16 mouse cellular contexts compared by ENCODE assay signal in the genomic region with DNA sequence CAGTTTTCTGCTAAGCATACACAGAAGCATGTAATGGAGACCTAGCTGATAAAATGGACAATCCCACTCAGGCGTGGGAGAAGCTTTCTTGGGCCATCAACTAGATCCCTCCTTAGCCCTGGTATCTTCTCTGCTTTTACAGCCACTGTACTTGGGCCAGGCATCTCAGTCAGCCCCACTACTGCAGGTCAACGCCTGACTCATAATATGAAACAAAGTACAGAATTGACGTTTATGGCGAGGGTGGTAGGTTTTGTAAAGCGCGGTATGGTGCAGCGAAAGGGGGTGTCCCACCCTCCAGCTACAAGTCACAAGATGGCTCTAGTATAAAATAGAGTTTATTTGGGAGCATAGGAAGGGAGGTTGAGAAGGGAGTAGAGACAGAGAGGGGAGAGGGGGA. TPM values are rescaled to one million over a fixed set of nuclear protein-coding genes. Genes with fewer than 3 reads are reported as not detected.
A peak's percentile ranks its signal among the peaks of the same experiment; 100 is the strongest.
DNase-seq lines count a peak whose midpoint lies in the region; ATAC-seq lines count a peak whose summit lies in the region.
"Had no signal": no experiment of that assay in that cellular context is flagged by ENCODE, and none has a peak within 500 bp of the region (broad histone marks: within the 10 kb centered on the region; RNA-seq: fewer than 3 reads in every experiment).

No protein-coding gene starts in this region.

- peak overlapping the region; percentile 78 for H3K27ac ChIP-seq in heart, embryonic 15.5 days
- H3K27ac ChIP-seq in heart, embryonic 12.5 days (ENCODE audit: poor library complexity, severe bottlenecking) = no peak overlapping the region
- 0 out of 2 replicates have a peak overlapping the region, but pooled peaks have one; percentile 58 for H3K27ac ChIP-seq in lung, embryonic 15.5 days
- peak overlapping the region; percentile 61 for H3K27ac ChIP-seq in brown adipose tissue, adult 24 weeks (replicated peaks; ENCODE audit: low read depth, low read length)
- H3K27ac ChIP-seq in stomach, embryonic 14.5 days (ENCODE audit: low read length) = peak overlapping the region; percentile 59; the same call in 1 of the 2 replicates
- H3K27ac ChIP-seq: hindbrain, embryonic 13.5 days; limb, embryonic 12.5 days had no signal

- no peak for DNase-seq in lung, postnatal 25 days (ENCODE audit: low spot score)
- no peak for DNase-seq in gastrocnemius, postnatal 4 days (ENCODE audit: low spot score in 2 of 2)
- DNase-seq: cerebellum, adult 9-10 months; right cerebral cortex, postnatal 14 days; thymus, postnatal 25 days had no signal

- no peak overlapping the region for H3K4me3 ChIP-seq in heart, embryonic 15.5 days
- H3K4me3 ChIP-seq in heart, embryonic 12.5 days = no peak overlapping the region
- no peak overlapping the region for H3K4me3 ChIP-seq in lung, embryonic 15.5 days
- no peak overlapping the region for H3K4me3 ChIP-seq in brown adipose tissue, adult 24 weeks (ENCODE audit: insufficient read depth, low read depth, low read length)
- H3K4me3 ChIP-seq in stomach, embryonic 14.5 days (ENCODE audit: low read depth, low read length) = no peak overlapping the region
- H3K4me3 ChIP-seq: erythroblast, embryonic 14.5 days; hindbrain, embryonic 13.5 days; limb, embryonic 12.5 days had no signal

- no peaks in the 10 kb centered on the region for H3K27me3 ChIP-seq in heart, embryonic 15.5 days
- no peaks in the 10 kb centered on the region for H3K27me3 ChIP-seq in heart, embryonic 12.5 days (replicated peaks)
- H3K27me3 ChIP-seq in lung, embryonic 15.5 days = no peaks in the 10 kb centered on the region
- H3K27me3 ChIP-seq in stomach, embryonic 14.5 days (ENCODE audit: control insufficient read depth, insufficient read depth, low read length) = no peaks in the 10 kb centered on the region
- H3K27me3 ChIP-seq: limb, embryonic 12.5 days; Patski had no signal

- no peak overlapping the region for H3K9ac ChIP-seq in heart, embryonic 15.5 days
- H3K9ac ChIP-seq in heart, embryonic 12.5 days = no peak overlapping the region
- no peak overlapping the region for H3K9ac ChIP-seq in lung, embryonic 15.5 days
- H3K9ac ChIP-seq in stomach, embryonic 14.5 days (replicated peaks; ENCODE audit: low read depth, low read length) = no peak overlapping the region
- H3K9ac ChIP-seq: hindbrain, embryonic 13.5 days; limb, embryonic 12.5 days had no signal

- no peaks in the 10 kb centered on the region for H3K36me3 ChIP-seq in heart, embryonic 15.5 days
- H3K36me3 ChIP-seq in heart, embryonic 12.5 days = no peaks in the 10 kb centered on the region
- H3K36me3 ChIP-seq in lung, embryonic 15.5 days = no peaks in the 10 kb centered on the region
- H3K36me3 ChIP-seq in stomach, embryonic 14.5 days (ENCODE audit: control insufficient read depth, insufficient read depth, low read length) = no peaks in the 10 kb centered on the region
- H3K36me3 ChIP-seq: hindbrain, embryonic 13.5 days; limb, embryonic 12.5 days had no signal

- H3K9me3 ChIP-seq in heart, embryonic 15.5 days (replicated peaks) = no peaks in the 10 kb centered on the region
- H3K9me3 ChIP-seq in heart, embryonic 12.5 days (replicated peaks) = no peaks in the 10 kb centered on the region
- no peaks in the 10 kb centered on the region for H3K9me3 ChIP-seq in lung, embryonic 15.5 days
- H3K9me3 ChIP-seq in stomach, embryonic 14.5 days (ENCODE audit: control insufficient read depth, low read depth, low read length) = no peaks in the 10 kb centered on the region
- H3K9me3 ChIP-seq: hindbrain, embryonic 13.5 days; limb, embryonic 12.5 days had no signal

- WGBS in heart, embryonic 15.5 days = 77% methylated on average over 7 of the region's 7 CpGs
- WGBS in heart, embryonic 12.5 days = 87% methylated on average over 7 of the region's 7 CpGs
- WGBS in lung, embryonic 15.5 days = 84% methylated on average over 7 of the region's 7 CpGs
- WGBS in stomach, embryonic 14.5 days = 83% methylated on average over 7 of the region's 7 CpGs

- no peak for ATAC-seq in heart, embryonic 15.5 days (replicated peaks; ENCODE audit: insufficient number of reproducible peaks, insufficient read depth, low FRiP score, low read depth)
- ATAC-seq in heart, embryonic 12.5 days (ENCODE audit: insufficient number of reproducible peaks, low FRiP score) = no peak
- no peak for ATAC-seq in lung, embryonic 15.5 days (ENCODE audit: borderline replicate concordance, extremely low read depth, low FRiP score, low TSS enrichment)
- no peak for ATAC-seq in stomach, embryonic 14.5 days (ENCODE audit: insufficient number of reproducible peaks, insufficient read depth, low FRiP score, low read depth)
- no peak for ATAC-seq in frontal cortex, adult (ENCODE audit: low TSS enrichment)

- H3K4me2 ChIP-seq in heart, embryonic 15.5 days = no peak overlapping the region
- H3K4me2 ChIP-seq in heart, embryonic 12.5 days = no peak overlapping the region
- no peak overlapping the region for H3K4me2 ChIP-seq in lung, embryonic 15.5 days
- no peak overlapping the region for H3K4me2 ChIP-seq in stomach, embryonic 14.5 days (replicated peaks; ENCODE audit: low read depth, low read length)
- H3K4me2 ChIP-seq: hindbrain, embryonic 13.5 days; limb, embryonic 12.5 days had no signal

- H3K4me1 ChIP-seq in heart, embryonic 15.5 days (replicated peaks) = peaks cover 6% of the 10 kb centered on the region
- no peaks in the 10 kb centered on the region for H3K4me1 ChIP-seq in heart, embryonic 12.5 days (replicated peaks)
- peaks cover 15% of the 10 kb centered on the region for H3K4me1 ChIP-seq in lung, embryonic 15.5 days
- H3K4me1 ChIP-seq in brown adipose tissue, adult 24 weeks (ENCODE audit: control insufficient read depth, insufficient read depth, insufficient read length, low read length) = peaks cover 11% of the 10 kb centered on the region
- H3K4me1 ChIP-seq in stomach, embryonic 14.5 days (ENCODE audit: control insufficient read depth, insufficient read depth, low read length) = peaks cover 4% of the 10 kb centered on the region; the same call in 1 of the 2 replicates

RNA-seq across cellular contexts. Expression of a gene that starts 43.1 kb away (rescaled TPM):
- polyA plus RNA-seq in heart, embryonic 15.5 days (2015; fragmentation: Nextera tagmentation; extraction: Ambion mirVana) = 249 and 250 TPM in 2 replicates
- polyA plus RNA-seq in heart, embryonic 12.5 days (2016; fragmentation: Nextera tagmentation; extraction: Ambion mirVana) = 186 and 199 TPM in 2 replicates
- 277 and 280 TPM in 2 replicates for polyA plus RNA-seq in lung, embryonic 15.5 days (2015; fragmentation: Nextera tagmentation; extraction: Ambion mirVana)
- polyA plus RNA-seq in brown adipose tissue, adult 24 weeks (2012; ENCODE audit: insufficient read depth, insufficient read length, missing spikeins) = 381 and 572 TPM in 2 replicates
- polyA plus RNA-seq in stomach, embryonic 14.5 days (2014; fragmentation: Nextera tagmentation; extraction: Ambion mirVana) = 430 TPM in 2 replicates
- total RNA-seq in gastrocnemius, postnatal 4 days (2021) = 100 to 1,000 TPM; 290 to 327 TPM

RNA-seq across cellular contexts. Expression of a gene that starts 54.5 kb away (rescaled TPM):
- not detected in 2 replicates for polyA plus RNA-seq in heart, embryonic 15.5 days (2015; fragmentation: Nextera tagmentation; extraction: Ambion mirVana)
- not detected in 2 replicates for polyA plus RNA-seq in heart, embryonic 12.5 days (2016; fragmentation: Nextera tagmentation; extraction: Ambion mirVana)
- not detected in 2 replicates for polyA plus RNA-seq in lung, embryonic 15.5 days (2015; fragmentation: Nextera tagmentation; extraction: Ambion mirVana)
- not detected in 2 replicates for polyA plus RNA-seq in brown adipose tissue, adult 24 weeks (2012; ENCODE audit: insufficient read depth, insufficient read length, missing spikeins)
- not detected in 2 replicates for polyA plus RNA-seq in stomach, embryonic 14.5 days (2014; fragmentation: Nextera tagmentation; extraction: Ambion mirVana)
- not detected for total RNA-seq in gastrocnemius, postnatal 4 days (2021)
- total RNA-seq: gastrocnemius, postnatal 36 days had no signal
- polyA plus RNA-seq: erythroblast, embryonic 14.5 days; hindbrain, embryonic 13.5 days; limb, embryonic 12.5 days; Patski had no signal
